Mouse (Mus musculus) E14TG2a.4 (cell line): ENCODE results near the gene Cfl2.

ENCODE experiments used
- CTCF ChIP-seq: conservative IDR thresholded peaks from 2 replicates; pipeline ENCODE4 v1.5.1; 2014; ENCODE audit warnings: low read length
- POU5F1 ChIP-seq: IDR thresholded peaks from 2 replicates; pipeline ENCODE4 v1.6.1; 2014; ENCODE audit warnings: low read length, borderline replicate concordance

- TF ChIP-seq CTCF, result no peak
- TF ChIP-seq POU5F1, result no peak
These were observed 43.3 kb downstream of the Cfl2 start for GRCm38 (mm10) chr12:54819181-54819935.
